27 mouse cellular contexts compared by ENCODE assay signal in genomic region chr6:43678689-43679212, GRCm38 (mm10).
"Had no signal": no experiment of that assay in that cellular context is flagged by ENCODE, and none has a peak within 500 bp of the region (broad histone marks: within the 10 kb centered on the region; RNA-seq: fewer than 3 reads in every experiment).

No protein-coding gene starts in this region.

- H3K4me2 ChIP-seq: embryonic facial prominence, embryonic 12.5 days; embryonic facial prominence, embryonic 13.5 days; embryonic facial prominence, embryonic 15.5 days; forebrain, embryonic 12.5 days; forebrain, embryonic 13.5 days; forebrain, embryonic 15.5 days had no signal

- H3K27ac ChIP-seq: embryonic facial prominence, embryonic 10.5 days; embryonic facial prominence, embryonic 12.5 days; embryonic facial prominence, embryonic 13.5 days; embryonic facial prominence, embryonic 15.5 days; forebrain, embryonic 10.5 days; forebrain, embryonic 12.5 days; forebrain, embryonic 13.5 days; forebrain, embryonic 15.5 days; gastrocnemius, adult 2 months; heart, adult 2 months had no signal

- H3K27me3 ChIP-seq: embryonic facial prominence, embryonic 12.5 days; embryonic facial prominence, embryonic 13.5 days; embryonic facial prominence, embryonic 15.5 days; forebrain, embryonic 12.5 days; forebrain, embryonic 13.5 days; forebrain, embryonic 15.5 days had no signal

- ATAC-seq: forebrain, embryonic 13.5 days; forebrain, embryonic 14.5 days; forebrain, embryonic 15.5 days; forebrain, embryonic 16.5 days; forebrain, postnatal 0 days had no signal

- H3K4me3 ChIP-seq: embryonic facial prominence, embryonic 10.5 days; embryonic facial prominence, embryonic 12.5 days; embryonic facial prominence, embryonic 13.5 days; embryonic facial prominence, embryonic 15.5 days; erythroblast, embryonic 14.5 days; forebrain, embryonic 10.5 days; forebrain, embryonic 12.5 days; forebrain, embryonic 13.5 days; forebrain, embryonic 15.5 days; gastrocnemius, adult 2 months; heart, adult 2 months had no signal

- H3K9me3 ChIP-seq: embryonic facial prominence, embryonic 10.5 days; embryonic facial prominence, embryonic 12.5 days; embryonic facial prominence, embryonic 13.5 days; embryonic facial prominence, embryonic 15.5 days; forebrain, embryonic 10.5 days; forebrain, embryonic 12.5 days; forebrain, embryonic 13.5 days; forebrain, embryonic 15.5 days had no signal

- H3K9ac ChIP-seq: embryonic facial prominence, embryonic 12.5 days; embryonic facial prominence, embryonic 13.5 days; embryonic facial prominence, embryonic 15.5 days; forebrain, embryonic 12.5 days; forebrain, embryonic 13.5 days; forebrain, embryonic 15.5 days; forebrain, postnatal 0 days had no signal

- H3K36me3 ChIP-seq: embryonic facial prominence, embryonic 10.5 days; embryonic facial prominence, embryonic 12.5 days; embryonic facial prominence, embryonic 13.5 days; embryonic facial prominence, embryonic 15.5 days; forebrain, embryonic 10.5 days; forebrain, embryonic 12.5 days; forebrain, embryonic 15.5 days had no signal

- DNase-seq: cerebellum, adult 9-10 months; cerebellum, adult 9-11 months; cerebellum, postnatal 10 days; cerebellum, postnatal 14 days; cerebellum, postnatal 25 days; cerebellum, postnatal 36 days; embryo, embryonic 11 days; forebrain, postnatal 0 days; gastrocnemius, adult 2 months; gastrocnemius, postnatal 10 days; gastrocnemius, postnatal 14 days; gastrocnemius, postnatal 25 days; gastrocnemius, postnatal 36 days; heart, adult 11 months; heart, adult 18-20 months; heart, adult 2 months had no signal

- H3K4me1 ChIP-seq: embryonic facial prominence, embryonic 10.5 days; embryonic facial prominence, embryonic 12.5 days; embryonic facial prominence, embryonic 13.5 days; embryonic facial prominence, embryonic 15.5 days; forebrain, embryonic 12.5 days; forebrain, embryonic 13.5 days; forebrain, embryonic 15.5 days had no signal
